Mouse (Mus musculus): ENCODE measurements around the gene Safb2. TPM values are rescaled to one million over a fixed set of nuclear protein-coding genes. Genes with fewer than 3 reads are reported as not detected.
"Not testable (repeated sequence)": the region's sequence is repeated elsewhere in the genome, so short reads cannot be mapped to it uniquely, and the experiment has no call there.

Safb2 gene
- total RNA-seq (2014; rRNA removed) (30.7 and 45.2 TPM in 2 replicates), polyA plus RNA-seq (2015; fragmentation: Nextera tagmentation; extraction: Ambion mirVana) (42.1 and 48.9 TPM in 2 replicates)

DNA sequence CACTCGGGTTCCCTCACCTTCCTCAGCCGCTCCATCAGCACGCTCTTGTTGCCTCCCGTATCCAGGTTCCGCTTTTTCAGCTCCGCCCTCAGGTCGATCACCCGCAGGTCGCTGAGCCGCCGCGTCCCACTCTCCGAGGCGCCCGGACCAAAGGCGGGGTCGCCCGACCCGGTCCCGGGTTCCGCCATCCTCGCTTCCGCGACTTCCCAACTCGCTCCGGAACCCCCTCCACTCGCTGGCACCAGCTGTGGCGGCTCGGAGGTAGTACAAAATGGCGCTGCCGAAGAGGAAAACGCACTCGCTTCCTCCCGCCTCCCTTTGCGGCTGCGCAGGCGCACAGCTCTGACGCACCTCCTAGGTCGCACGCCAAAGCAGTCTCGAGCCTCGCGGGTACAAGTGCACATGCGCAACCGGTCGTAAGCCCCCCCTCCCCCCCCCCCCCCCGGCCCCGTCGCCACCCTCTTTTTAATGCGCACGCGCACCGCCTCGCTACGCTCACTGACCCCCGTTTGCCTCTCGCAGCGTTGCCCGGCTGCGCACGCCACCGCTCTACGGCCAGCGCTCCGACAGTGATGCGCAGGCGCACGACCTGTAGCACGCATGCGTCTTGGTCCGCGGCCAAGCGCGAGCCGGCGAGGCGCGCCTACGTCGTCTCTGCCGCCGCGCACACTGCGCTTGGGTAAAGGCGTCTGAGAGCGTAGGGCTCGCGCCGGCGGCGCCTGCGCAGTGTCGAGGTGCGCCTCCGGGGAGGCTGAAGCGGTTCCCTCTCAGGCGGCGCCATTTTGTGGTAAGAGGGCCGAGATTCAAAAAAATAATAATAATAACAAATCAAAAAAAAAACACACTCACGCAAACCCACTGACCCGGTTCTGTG lies at the start of gene Safb2, which contains the start of gene Safb:
Gene Safb2 (minus strand): TSS at position 329 of the 874 bp plus-strand sequence.
Gene Safb (plus strand): TSS at position 569 of the 874 bp plus-strand sequence.
- Histone ChIP-seq H3K4me1 (ENCODE audit: insufficient read depth, low read length) (peaks cover 26% of the 10 kb centered on the region), H3K27me3 (ENCODE audit: insufficient read depth, low read length) (no peaks in the 10 kb centered on the region), H3K9ac (replicated peaks; ENCODE audit: low read length, poor library complexity, severe bottlenecking) (peak within 1 kb of the TSS; percentile 82), H3K4me3 (ENCODE audit: low read depth, low read length) (peak within 1 kb of the TSS; percentile 68), H3K36me3 (ENCODE audit: insufficient read depth, low read length) (peaks cover 27% of the 10 kb centered on the region), H3K4me2 (ENCODE audit: low read depth, low read length, poor library complexity, severe bottlenecking) (peak within 1 kb of the TSS; percentile 76), H3K27ac (ENCODE audit: low read depth, low read length) (peak within 1 kb of the TSS; percentile 87), H3K9me3 (ENCODE audit: low read length) (no peaks in the 10 kb centered on the region)
- TF ChIP-seq CTCF (IDR thresholded peaks at IDR 0.05), result peak; percentile 49
- DNase-seq (ENCODE audit: low spot score) (peak; percentile 100), ATAC-seq (ENCODE audit: low FRiP score) (peak; percentile 95)
- under 1% methylated on average over 79 of the region's 101 CpGs for WGBS

- H3K9me3 ChIP-seq (ENCODE audit: low read length), result no peaks in the 10 kb centered on the region
- DNase-seq (ENCODE audit: low spot score), result no peak
- no peak for ATAC-seq (ENCODE audit: low FRiP score)
- 89% methylated on average over 6 of the region's 6 CpGs for WGBS
- TF ChIP-seq CTCF (IDR thresholded peaks at IDR 0.05), result no peak
- H3K27me3 ChIP-seq (ENCODE audit: insufficient read depth, low read length), result no peaks in the 10 kb centered on the region
- H3K4me3 ChIP-seq (ENCODE audit: low read depth, low read length), result no peak overlapping the region
- no peak overlapping the region for H3K9ac ChIP-seq (replicated peaks; ENCODE audit: low read length, poor library complexity, severe bottlenecking)
- no peaks in the 10 kb centered on the region for H3K36me3 ChIP-seq (ENCODE audit: insufficient read depth, low read length)
- no peak overlapping the region for H3K27ac ChIP-seq (ENCODE audit: low read depth, low read length)
- no peaks in the 10 kb centered on the region for H3K4me1 ChIP-seq (ENCODE audit: insufficient read depth, low read length)
- no peak overlapping the region for H3K4me2 ChIP-seq (ENCODE audit: low read depth, low read length, poor library complexity, severe bottlenecking)
These were observed 49.6 kb upstream of the Safb2 start for GRCm38 (mm10) chr17:56634023-56634422.

GRCm38 (mm10) chr17:56631807-56632206 lies 47.4 kb upstream of the Safb2 start:
- Histone ChIP-seq H3K4me1 (ENCODE audit: insufficient read depth, low read length) (no peaks in the 10 kb centered on the region), H3K4me2 (ENCODE audit: low read depth, low read length, poor library complexity, severe bottlenecking) (no peak overlapping the region), H3K4me3 (ENCODE audit: low read depth, low read length) (no peak overlapping the region), H3K9me3 (ENCODE audit: low read length) (no peaks in the 10 kb centered on the region), H3K27me3 (ENCODE audit: insufficient read depth, low read length) (no peaks in the 10 kb centered on the region), H3K27ac (ENCODE audit: low read depth, low read length) (no peak overlapping the region), H3K36me3 (ENCODE audit: insufficient read depth, low read length) (no peaks in the 10 kb centered on the region), H3K9ac (replicated peaks; ENCODE audit: low read length, poor library complexity, severe bottlenecking) (no peak overlapping the region)
- DNase-seq (ENCODE audit: low spot score) (no peak), ATAC-seq (ENCODE audit: low FRiP score) (no peak)
- no peak for TF ChIP-seq CTCF (IDR thresholded peaks at IDR 0.05)
- 54% methylated on average over 4 of the region's 4 CpGs for WGBS

DNA sequence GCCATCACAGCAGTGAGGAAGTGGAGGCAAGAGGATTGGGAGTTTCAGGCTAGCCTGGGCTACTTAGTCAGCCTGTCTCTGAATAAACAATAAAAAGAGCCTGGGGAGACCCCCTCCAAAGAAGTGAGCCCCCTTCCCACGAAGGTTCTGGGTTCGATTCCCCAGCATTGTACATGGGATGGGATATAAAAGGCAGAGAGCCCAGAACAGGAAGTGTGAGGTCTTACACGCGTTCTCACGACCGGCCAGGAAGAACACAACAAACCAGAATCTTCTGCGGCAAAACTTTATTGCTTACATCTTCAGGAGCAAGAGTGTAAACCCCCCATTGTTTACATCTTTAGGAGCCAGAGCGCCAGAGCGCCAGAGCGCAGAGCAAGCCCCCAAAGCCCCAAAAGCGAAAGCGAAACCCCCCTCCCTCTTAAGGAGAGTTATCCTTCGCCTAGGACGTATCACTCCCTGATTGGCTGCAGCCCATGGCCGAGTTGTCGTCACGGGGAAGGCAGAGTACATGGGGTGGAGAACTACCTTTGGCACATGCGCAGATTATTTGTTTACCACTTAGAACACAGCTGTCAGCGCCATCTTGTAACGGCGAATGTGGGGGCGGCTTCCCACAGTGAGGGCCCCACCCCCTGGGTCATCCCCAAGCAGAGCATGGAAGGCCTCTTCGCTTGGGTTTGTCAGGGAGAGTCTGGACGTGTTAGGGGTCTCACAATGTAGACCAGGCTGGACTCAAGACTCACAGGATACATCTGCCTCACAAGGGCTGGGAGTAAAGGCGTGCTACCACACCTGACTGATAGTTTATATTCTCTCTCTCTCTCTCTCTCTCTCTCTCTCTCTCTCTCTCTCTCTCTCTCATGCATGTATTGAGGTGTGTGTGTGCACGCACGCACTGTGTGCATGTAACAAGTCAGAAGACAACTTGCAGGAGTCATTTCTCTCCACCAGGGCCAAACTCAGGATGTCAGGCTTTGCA lies 45.7 kb upstream of the Safb2 start:
- DNase-seq (ENCODE audit: low spot score); H3K4me3 ChIP-seq (ENCODE audit: low read depth, low read length); H3K27ac ChIP-seq (ENCODE audit: low read depth, low read length); H3K9ac ChIP-seq (replicated peaks; ENCODE audit: low read length, poor library complexity, severe bottlenecking); H3K4me2 ChIP-seq (ENCODE audit: low read depth, low read length, poor library complexity, severe bottlenecking); H3K4me1 ChIP-seq (ENCODE audit: insufficient read depth, low read length); ATAC-seq (ENCODE audit: low FRiP score); H3K27me3 ChIP-seq (ENCODE audit: insufficient read depth, low read length); H3K36me3 ChIP-seq (ENCODE audit: insufficient read depth, low read length); H3K9me3 ChIP-seq (ENCODE audit: low read length): not testable (repeated sequence)
- 90% methylated on average over 26 of the region's 27 CpGs for WGBS

- peak within 1 kb of the TSS; percentile 78 for H3K27ac ChIP-seq (ENCODE audit: low read depth, low read length)
- peak; percentile 72 for DNase-seq (ENCODE audit: low spot score)
- peak; percentile 66 for ATAC-seq (ENCODE audit: low FRiP score)
- H3K9me3 ChIP-seq (ENCODE audit: low read length), result no peaks in the 10 kb centered on the region
- peak within 1 kb of the TSS; percentile 37 for H3K9ac ChIP-seq (replicated peaks; ENCODE audit: low read length, poor library complexity, severe bottlenecking)
- peaks cover 8% of the 10 kb centered on the region; the same call in 1 of the 2 replicates for H3K36me3 ChIP-seq (ENCODE audit: insufficient read depth, low read length)
- TF ChIP-seq CTCF (IDR thresholded peaks at IDR 0.05), result no peak
- H3K4me3 ChIP-seq (ENCODE audit: low read depth, low read length), result peak within 1 kb of the TSS; percentile 67
- no peaks in the 10 kb centered on the region for H3K27me3 ChIP-seq (ENCODE audit: insufficient read depth, low read length)
- peak within 1 kb of the TSS; percentile 57 for H3K4me2 ChIP-seq (ENCODE audit: low read depth, low read length, poor library complexity, severe bottlenecking)
- WGBS, result 7% methylated on average over 26 of the region's 26 CpGs
- peaks cover 5% of the 10 kb centered on the region; the same call in 1 of the 2 replicates for H3K4me1 ChIP-seq (ENCODE audit: insufficient read depth, low read length)
These were observed 43.3 kb upstream of the Safb2 start, which contains the start of gene Catsperd for GRCm38 (mm10) chr17:56627530-56628277. Gene Catsperd (plus strand): TSS chr17:56628143.

All from midbrain, postnatal 0 days (tissue).